Mouse (Mus musculus) heart, embryonic 14.5 days (tissue): Measurements from ENCODE around the gene Rere. TPM values are rescaled to one million over a fixed set of nuclear protein-coding genes. Genes with fewer than 3 reads are reported as not detected.

Experiments
- ATAC-seq: fragments of 200-750 bp; cut with Nextera tagmentation; 2 replicates; pipeline ENCODE4 v1.8.0; 2017; ENCODE audit warnings: low read depth, moderate TSS enrichment; ENCODE audit not compliant: insufficient number of reproducible peaks, insufficient read depth, low FRiP score
- H3K27ac ChIP-seq, 2 experiments: fragments of 200-500 bp in 1 of 2; fragments of 300-500 bp in 1 of 2; sonication (generic) in 1 of 2; replicated peaks in 1 of 2; 2 replicates each; pipeline ENCODE4 v1.5.1; 2012 to 2014; ENCODE audit warnings: low read depth in 2 of 2, low read length in 2 of 2, control low read depth in 1 of 2, mild to moderate bottlenecking in 1 of 2, mixed read lengths in 1 of 2; ENCODE audit not compliant: control insufficient read depth in 1 of 2, insufficient read depth in 1 of 2
- H3K27me3 ChIP-seq: fragments of 300-500 bp; sonication (generic); 2 replicates; pipeline ENCODE4 v1.6.1; 2014; ENCODE audit warnings: mild to moderate bottlenecking, low read length, control low read depth; ENCODE audit not compliant: control insufficient read depth, insufficient read depth
- H3K36me3 ChIP-seq: fragments of 300-500 bp; sonication (generic); 2 replicates; pipeline ENCODE4 v1.6.1; 2014; ENCODE audit warnings: mild to moderate bottlenecking, control low read depth, low read length, mixed read lengths; ENCODE audit not compliant: control insufficient read depth, insufficient read depth
- H3K4me1 ChIP-seq, 2 experiments: fragments of 200-500 bp in 1 of 2; fragments of 300-500 bp in 1 of 2; sonication (generic) in 1 of 2; 2 replicates each; pipeline ENCODE4 v1.6.1; 2012 to 2014; ENCODE audit warnings: low read length in 2 of 2, control low read depth in 1 of 2, mixed read lengths in 1 of 2; ENCODE audit not compliant: control insufficient read depth in 2 of 2, insufficient read depth in 2 of 2
- H3K4me2 ChIP-seq: fragments of 300-500 bp; sonication (generic); 2 replicates; pipeline ENCODE4 v1.6.1; 2014; ENCODE audit warnings: mild to moderate bottlenecking, low read length
- H3K4me3 ChIP-seq, 2 experiments: fragments of 200-500 bp in 1 of 2; fragments of 300-500 bp in 1 of 2; sonication (generic) in 1 of 2; 2 replicates each; pipeline ENCODE4 v1.5.1; 2012 to 2014; ENCODE audit warnings: low read length in 2 of 2, mild to moderate bottlenecking in 2 of 2, control low read depth in 1 of 2, low read depth in 1 of 2, moderate library complexity in 1 of 2; ENCODE audit not compliant: control insufficient read depth in 1 of 2, insufficient read depth in 1 of 2
- H3K9ac ChIP-seq: fragments of 300-500 bp; sonication (generic); 2 replicates; pipeline ENCODE4 v1.6.1; 2014; ENCODE audit warnings: mild to moderate bottlenecking, low read length
- H3K9me3 ChIP-seq: fragments of 300-500 bp; sonication (generic); 2 replicates; pipeline ENCODE4 v1.6.1; 2016; ENCODE audit warnings: low read length, control low read depth; ENCODE audit not compliant: control insufficient read depth
- WGBS: fragments of 180-500 bp; shearing (Covaris S2); extraction: QIAGEN DNeasy Blood & Tissue Kit; methylation state at CpG from one replicate; pipeline ENCODE4 v1.1.7; 2014; 5-methylcytosine and 5-hydroxymethylcytosine counted together
- polyA plus RNA-seq: library from polyadenylated mRNA; unstranded; fragments of >200 nt; fragmentation: Nextera tagmentation; extraction: Ambion mirVana; gene quantifications from 2 replicates; pipeline ENCODE4 v1.2.1, GENCODE M21; 2014

The Rere gene
- polyA plus RNA-seq, 1 experiment from 2014 or later = 28.5 TPM

DNA sequence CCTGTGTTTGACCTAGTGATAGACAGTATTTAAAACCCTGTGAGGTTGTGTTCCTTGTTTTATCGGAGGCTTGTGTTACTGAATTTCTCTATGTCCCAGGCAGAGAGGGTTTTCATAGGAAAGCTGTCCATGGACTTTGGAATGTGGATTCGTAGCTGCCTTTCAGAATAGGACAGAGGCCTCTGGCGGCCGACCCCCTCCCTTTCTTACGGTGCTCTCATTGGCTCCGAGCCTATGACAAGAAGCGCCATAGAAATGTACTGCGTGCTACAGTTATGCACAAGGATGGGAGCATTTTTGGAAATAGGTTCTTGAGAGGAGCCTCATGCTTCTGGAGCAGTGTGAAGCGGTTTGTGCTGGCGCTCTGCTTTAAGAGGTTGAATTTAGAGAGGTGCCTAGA, 187.8 kb downstream of the Rere start:
- Histone ChIP-seq H3K9me3 (no peaks in the 10 kb centered on the region), H3K4me1 (peaks cover 14 to 33% of the 10 kb centered on the region in 2 experiments), H3K27me3 (no peaks in the 10 kb centered on the region), H3K4me3 (no peak overlapping the region), H3K36me3 (0 out of 2 replicates have a peak, but pooled peaks cover 5% of the 10 kb centered on the region), H3K9ac (peak overlapping the region; percentile 39), H3K4me2 (peak overlapping the region; percentile 48), H3K27ac (peak overlapping the region; percentile 15 to 63)
- no peak for ATAC-seq
- WGBS = 36% methylated on average over 10 of the region's 10 CpGs

DNA sequence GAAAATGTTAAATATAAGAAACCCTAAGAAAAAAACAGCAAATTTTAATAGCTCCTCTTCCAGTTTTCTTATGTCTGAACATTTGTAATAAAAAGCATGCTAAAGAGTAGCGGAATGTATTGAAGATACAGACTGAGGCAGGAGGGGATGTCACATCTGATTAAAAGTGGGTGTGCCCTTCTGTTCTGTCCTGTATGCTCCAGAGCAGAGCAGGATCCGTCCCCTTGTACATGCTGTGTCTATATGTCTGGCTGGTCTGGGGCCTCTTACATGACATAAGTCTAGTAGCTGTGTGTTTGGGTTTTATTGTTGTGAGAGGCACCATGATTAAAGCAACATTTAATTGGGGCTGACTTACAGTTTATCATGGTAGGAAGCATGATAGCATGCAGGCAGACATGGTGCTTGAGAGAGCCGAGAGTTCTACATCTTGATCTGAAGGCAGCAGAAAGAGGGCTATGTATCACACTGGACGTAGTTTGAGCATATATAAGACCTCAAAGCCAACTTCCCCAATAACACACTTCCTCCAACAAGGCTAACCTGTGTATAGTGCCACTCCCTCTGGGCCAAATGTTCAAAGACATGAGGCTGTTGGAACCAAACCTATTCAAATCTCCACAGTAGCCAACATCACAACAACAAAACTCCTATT, 189.4 kb downstream of the Rere start:
- H3K27ac ChIP-seq = no peak overlapping the region
- 77% methylated on average over 4 of the region's 4 CpGs for WGBS
- H3K36me3 ChIP-seq = 0 out of 2 replicates have a peak, but pooled peaks cover 5% of the 10 kb centered on the region
- peaks cover 17 to 37% of the 10 kb centered on the region in 2 experiments for H3K4me1 ChIP-seq
- ATAC-seq = no peak
- no peaks in the 10 kb centered on the region for H3K27me3 ChIP-seq
- H3K4me2 ChIP-seq = no peak overlapping the region
- H3K9me3 ChIP-seq = no peaks in the 10 kb centered on the region
- no peak overlapping the region for H3K4me3 ChIP-seq
- no peak overlapping the region for H3K9ac ChIP-seq

DNA sequence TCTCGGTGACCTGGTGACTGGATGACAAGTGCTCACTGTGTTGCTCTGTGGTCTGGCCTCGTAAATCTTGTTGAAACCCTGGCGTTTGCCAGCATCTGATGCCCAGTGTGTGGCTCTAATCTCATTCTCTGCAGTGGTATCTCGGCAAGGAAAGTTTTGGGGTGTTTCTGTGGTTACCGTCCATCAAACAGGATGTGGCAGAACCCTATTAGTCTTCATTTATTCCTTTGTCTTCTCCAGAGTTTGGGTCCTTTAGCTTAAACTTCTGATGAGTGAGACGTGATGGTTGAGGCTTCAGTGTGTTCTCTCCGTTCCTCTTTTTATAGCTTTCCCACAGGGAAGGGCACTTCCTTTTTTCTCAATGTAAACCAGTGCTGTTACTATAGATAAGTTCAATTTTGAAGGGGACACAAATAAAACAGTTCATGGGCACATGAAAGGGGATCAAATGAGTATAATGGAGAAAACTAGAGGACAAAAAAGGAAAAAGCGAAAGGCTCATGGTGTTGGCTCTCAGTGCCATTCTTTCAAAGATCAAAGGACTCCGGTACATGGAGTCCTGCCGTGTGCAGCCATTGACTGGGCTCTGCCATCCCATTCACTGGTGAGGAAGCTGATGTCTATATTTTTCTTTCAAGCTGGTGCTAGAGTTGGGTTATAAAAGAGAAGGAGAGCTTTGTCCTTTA, 191.4 kb downstream of the Rere start:
- WGBS = 49% methylated on average over 10 of the region's 10 CpGs
- peaks cover 19 to 40% of the 10 kb centered on the region in 2 experiments for H3K4me1 ChIP-seq

DNA sequence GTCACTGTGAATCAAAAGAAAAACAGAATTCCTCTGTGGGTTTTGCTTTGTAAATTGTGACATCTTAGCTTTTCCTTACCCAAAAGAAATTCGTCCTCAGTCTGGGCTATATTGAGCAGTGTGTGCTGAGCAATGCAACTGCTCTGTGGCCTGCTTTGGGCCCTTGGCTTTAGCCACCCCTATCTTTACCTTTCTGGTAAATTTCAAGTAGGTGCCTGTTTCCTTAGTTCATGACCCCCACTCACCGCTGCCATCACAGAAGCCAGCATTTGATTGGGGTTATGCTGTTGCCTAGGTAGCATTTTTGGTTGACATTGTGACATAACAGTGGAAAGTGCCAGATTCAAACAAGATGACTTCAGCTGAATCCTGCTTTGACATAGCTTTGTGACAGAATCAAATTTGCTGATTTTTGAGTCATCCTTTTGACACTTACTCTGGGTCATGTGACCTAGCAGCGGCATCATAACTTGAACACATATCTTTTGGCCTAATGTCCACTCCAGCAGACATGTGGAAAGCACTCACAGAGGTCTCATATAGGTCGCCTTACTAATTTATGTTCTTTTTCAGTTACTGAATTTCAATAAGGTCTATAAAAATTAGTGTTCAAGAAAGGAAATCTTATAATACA, 192.1 kb downstream of the Rere start:
- Histone ChIP-seq H3K36me3 (peaks cover 18% of the 10 kb centered on the region), H3K27ac (peak overlapping the region; percentile 34 to 85), H3K4me3 (no peak overlapping the region), H3K4me1 (peaks cover 19 to 41% of the 10 kb centered on the region in 2 experiments), H3K27me3 (no peaks in the 10 kb centered on the region), H3K9me3 (no peaks in the 10 kb centered on the region), H3K9ac (no peak overlapping the region), H3K4me2 (0 out of 2 replicates have a peak overlapping the region, but pooled peaks have one; percentile 26)
- ATAC-seq = no peak
- 66% methylated on average over 4 of the region's 4 CpGs for WGBS

More for the DNA sequence above, 191.4 kb downstream of the Rere start:
- peak overlapping the region; percentile 14 to 85; a peak in 3 of 4 replicates for H3K27ac ChIP-seq
- H3K9me3 ChIP-seq = no peaks in the 10 kb centered on the region
- H3K4me3 ChIP-seq = no peak overlapping the region
- H3K4me2 ChIP-seq = no peak overlapping the region
- no peak overlapping the region for H3K9ac ChIP-seq
- peaks cover 13% of the 10 kb centered on the region for H3K36me3 ChIP-seq
- ATAC-seq = no peak
- no peaks in the 10 kb centered on the region for H3K27me3 ChIP-seq

DNA sequence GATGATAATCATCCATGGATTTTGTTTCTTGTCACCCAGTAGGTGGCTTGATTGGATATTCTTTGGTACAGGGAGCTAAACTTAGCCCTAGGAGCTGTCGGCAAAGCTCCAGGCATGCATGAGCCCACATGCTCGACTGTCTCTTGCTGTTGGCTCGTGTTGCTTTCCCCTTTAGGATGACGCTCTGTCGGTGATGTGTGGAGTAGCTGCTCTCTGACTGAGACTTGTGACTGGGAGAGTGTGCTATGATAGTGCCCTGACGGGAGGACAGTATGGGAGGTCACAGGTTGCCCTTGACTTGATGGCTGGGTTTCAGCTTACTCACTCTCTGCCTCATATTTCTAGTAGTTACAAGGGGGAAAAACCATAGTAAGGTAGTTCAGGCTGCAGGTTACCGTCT, 192.6 kb downstream of the Rere start:
- WGBS = 37% methylated on average over 7 of the region's 7 CpGs
- H3K4me3 ChIP-seq = no peak overlapping the region
- H3K4me2 ChIP-seq = 0 out of 2 replicates have a peak overlapping the region, but pooled peaks have one; percentile 26
- H3K27me3 ChIP-seq = no peaks in the 10 kb centered on the region
- ATAC-seq = peak; percentile 74
- H3K9me3 ChIP-seq = no peaks in the 10 kb centered on the region
- H3K27ac ChIP-seq = peak overlapping the region; percentile 71 to 85
- H3K9ac ChIP-seq = peak overlapping the region; percentile 14; the same call in 1 of the 2 replicates
- H3K4me1 ChIP-seq = peaks cover 19 to 42% of the 10 kb centered on the region in 2 experiments
- peaks cover 19% of the 10 kb centered on the region for H3K36me3 ChIP-seq

DNA sequence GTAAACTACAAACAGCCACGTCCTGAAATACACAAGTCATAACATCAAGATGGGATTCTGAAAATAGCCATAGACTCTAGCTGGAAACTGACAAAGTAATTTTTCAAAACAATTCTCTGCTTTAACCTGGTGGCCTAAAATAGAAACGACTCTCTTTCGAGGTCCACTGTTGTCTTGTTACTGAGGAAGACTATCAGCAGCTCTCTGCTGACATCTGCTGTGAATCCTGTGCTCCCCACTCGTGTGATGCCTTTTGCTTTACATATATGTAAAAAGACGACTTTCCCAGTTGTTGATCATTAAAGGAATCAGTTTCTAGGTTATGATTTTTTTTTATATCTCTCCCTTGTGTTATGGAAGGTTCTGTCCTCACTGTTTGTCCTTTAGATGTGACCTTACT, 194.8 kb downstream of the Rere start:
- H3K9ac ChIP-seq = 0 out of 2 replicates have a peak overlapping the region, but pooled peaks have one; percentile 56
- 0 out of 2 replicates have a peak overlapping the region, but pooled peaks have one; percentile 4 for H3K4me2 ChIP-seq
- 25% methylated on average over 5 of the region's 5 CpGs for WGBS

DNA sequence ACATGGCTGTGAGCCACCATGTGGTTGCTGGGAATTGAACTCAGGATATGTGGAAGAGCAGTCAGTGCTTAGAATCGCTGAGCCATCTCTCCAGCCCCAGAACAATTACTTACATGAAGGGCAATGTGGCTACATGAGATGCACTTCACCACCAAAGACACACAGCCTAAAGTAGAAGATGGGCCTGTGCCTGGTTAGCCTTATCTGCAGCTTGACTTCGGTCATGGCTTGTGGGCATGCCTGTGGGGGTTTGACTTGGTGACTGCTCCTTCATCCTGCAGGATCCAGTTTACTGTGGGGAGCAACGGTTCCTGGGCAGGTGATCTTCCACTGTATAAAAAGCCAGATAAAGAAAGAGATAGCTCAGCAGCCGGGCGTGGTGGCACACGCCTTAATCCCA, 196.6 kb downstream of the Rere start:
- Histone ChIP-seq H3K27ac (no peak overlapping the region), H3K9me3 (no peaks in the 10 kb centered on the region), H3K9ac (no peak overlapping the region), H3K27me3 (no peaks in the 10 kb centered on the region), H3K4me2 (no peak overlapping the region), H3K36me3 (peaks cover 25% of the 10 kb centered on the region), H3K4me1 (peaks cover 13 to 42% of the 10 kb centered on the region in 2 experiments), H3K4me3 (no peak overlapping the region)
- ATAC-seq = no peak
- 84% methylated on average over 6 of the region's 6 CpGs for WGBS

More for the DNA sequence above, 194.8 kb downstream of the Rere start:
- H3K9me3 ChIP-seq = no peaks in the 10 kb centered on the region
- no peaks in the 10 kb centered on the region for H3K27me3 ChIP-seq
- H3K4me3 ChIP-seq = no peak overlapping the region
- H3K4me1 ChIP-seq = peaks cover 13 to 32% of the 10 kb centered on the region in 2 experiments
- ATAC-seq = no peak
- H3K27ac ChIP-seq = peak overlapping the region; percentile 46 to 76; a peak in 3 of 4 replicates
- H3K36me3 ChIP-seq = peaks cover 20% of the 10 kb centered on the region
